Mouse (Mus musculus): ENCODE results near the gene Chd5. TPM values are rescaled to one million over a fixed set of nuclear protein-coding genes. Genes with fewer than 3 reads are reported as not detected.

Gene Chd5
- polyA plus RNA-seq, 1 experiment = not detected

DNA sequence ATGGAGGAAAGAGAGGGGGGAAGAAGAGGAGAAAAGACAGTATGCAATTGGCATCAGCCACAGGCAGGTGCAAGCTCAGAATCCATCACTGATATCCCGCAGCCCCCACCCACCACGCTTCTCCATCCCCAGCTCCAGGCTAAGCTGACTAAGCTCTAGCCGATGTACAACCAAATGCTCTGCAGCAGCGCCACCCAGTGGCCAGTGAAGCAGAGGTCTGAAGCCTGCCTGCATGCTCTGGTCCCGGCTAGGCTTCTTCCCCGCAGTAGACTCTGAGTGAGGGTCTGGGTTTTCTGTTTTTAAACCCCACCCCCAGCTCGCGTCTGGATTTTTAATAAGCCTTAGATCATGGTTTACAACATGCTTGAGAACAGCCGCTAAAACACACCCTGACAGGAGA, 96.4 kb downstream of the Chd5 start:
- no peak overlapping the region for H3K4me3 ChIP-seq (replicated peaks; ENCODE audit: control insufficient read depth, low read depth, low read length)
- 60% methylated on average over 9 of the region's 9 CpGs for WGBS
- no peaks in the 10 kb centered on the region for H3K4me1 ChIP-seq (ENCODE audit: control insufficient read depth, insufficient read depth, low read length)
- TF ChIP-seq POLR2A (IDR thresholded peaks at IDR 0.05; ENCODE audit: borderline replicate concordance, control insufficient read depth, low read depth, low read length) (no peak), CTCF (IDR thresholded peaks at IDR 0.05; ENCODE audit: control insufficient read depth, insufficient read depth, low read length) (peak; percentile 80)
- no peak overlapping the region for H3K27ac ChIP-seq (ENCODE audit: control insufficient read depth, insufficient read depth, low read depth, low read length, poor library complexity)

GRCm38 (mm10) chr4:152435255-152435654, 96.8 kb downstream of the Chd5 start:
- Histone ChIP-seq H3K4me1 (ENCODE audit: control insufficient read depth, insufficient read depth, low read length) (no peaks in the 10 kb centered on the region), H3K4me3 (replicated peaks; ENCODE audit: control insufficient read depth, low read depth, low read length) (no peak overlapping the region), H3K27ac (ENCODE audit: control insufficient read depth, insufficient read depth, low read depth, low read length, poor library complexity) (no peak overlapping the region)
- TF ChIP-seq CTCF (IDR thresholded peaks at IDR 0.05; ENCODE audit: control insufficient read depth, insufficient read depth, low read length) (peak; percentile 83), POLR2A (IDR thresholded peaks at IDR 0.05; ENCODE audit: borderline replicate concordance, control insufficient read depth, low read depth, low read length) (no peak)
- 52% methylated on average over 10 of the region's 10 CpGs for WGBS

Other genes with a start within 250 kb of the Chd5 start
- 2.6 and 3.3 TPM in 2 replicates for gene Tnfrsf25, start 222.7 kb upstream of the Chd5 start, polyA plus RNA-seq (2011; ENCODE audit: insufficient read depth, insufficient read length, low replicate concordance, missing spikeins)
- 0.61 TPM in 1 of 2 replicates, not detected in the other for gene Espn, start 186.3 kb upstream of the Chd5 start, polyA plus RNA-seq (2011; ENCODE audit: insufficient read depth, insufficient read length, low replicate concordance, missing spikeins)
- not detected in 2 replicates for gene Hes2, start 179.8 kb upstream of the Chd5 start, polyA plus RNA-seq (2011; ENCODE audit: insufficient read depth, insufficient read length, low replicate concordance, missing spikeins)
- gene Acot7, start 160.5 kb upstream of the Chd5 start, polyA plus RNA-seq (2011; ENCODE audit: insufficient read depth, insufficient read length, low replicate concordance, missing spikeins) = 12.4 and 32.0 TPM in 2 replicates
- gene Gpr153, start 64.4 kb upstream of the Chd5 start, polyA plus RNA-seq (2011; ENCODE audit: insufficient read depth, insufficient read length, low replicate concordance, missing spikeins) = 1.4 and 4.1 TPM in 2 replicates
- gene Hes3, start 47.0 kb upstream of the Chd5 start, polyA plus RNA-seq (2011; ENCODE audit: insufficient read depth, insufficient read length, low replicate concordance, missing spikeins) = not detected in 2 replicates
- 5.0 and 7.8 TPM in 2 replicates for gene Icmt, start 41.4 kb upstream of the Chd5 start, polyA plus RNA-seq (2011; ENCODE audit: insufficient read depth, insufficient read length, low replicate concordance, missing spikeins)
- gene Rnf207, start 19.7 kb upstream of the Chd5 start, polyA plus RNA-seq (2011; ENCODE audit: insufficient read depth, insufficient read length, low replicate concordance, missing spikeins) = not detected in 2 replicates
- gene Rpl22, start 12.9 kb upstream of the Chd5 start, polyA plus RNA-seq (2011; ENCODE audit: insufficient read depth, insufficient read length, low replicate concordance, missing spikeins) = 723 and 1,224 TPM in 2 replicates
- 0.65 TPM in 1 of 2 replicates, not detected in the other for gene Nphp4, start 138.1 kb downstream of the Chd5 start, polyA plus RNA-seq (2011; ENCODE audit: insufficient read depth, insufficient read length, low replicate concordance, missing spikeins)
- gene Kcnab2, start 139.2 kb downstream of the Chd5 start, polyA plus RNA-seq (2011; ENCODE audit: insufficient read depth, insufficient read length, low replicate concordance, missing spikeins) = 12.9 and 38.7 TPM in 2 replicates

Data from bone marrow, adult 2 months (tissue).